Mouse (Mus musculus) inflammation-experienced regulatory T-cells, adult 16 weeks (primary cell): ENCODE data around the gene Nphp3. TPM values are rescaled to one million over a fixed set of nuclear protein-coding genes. Genes with fewer than 3 reads are reported as not detected.

Experiments used
- polyA plus RNA-seq: library from polyadenylated mRNA; unstranded; fragments of 100-300 nt; shearing (Covaris generic); gene quantifications from one replicate; pipeline ENCODE4 v1.2.1, GENCODE M21; 2017

Gene Nphp3
- 0.95 TPM for polyA plus RNA-seq

DNA sequence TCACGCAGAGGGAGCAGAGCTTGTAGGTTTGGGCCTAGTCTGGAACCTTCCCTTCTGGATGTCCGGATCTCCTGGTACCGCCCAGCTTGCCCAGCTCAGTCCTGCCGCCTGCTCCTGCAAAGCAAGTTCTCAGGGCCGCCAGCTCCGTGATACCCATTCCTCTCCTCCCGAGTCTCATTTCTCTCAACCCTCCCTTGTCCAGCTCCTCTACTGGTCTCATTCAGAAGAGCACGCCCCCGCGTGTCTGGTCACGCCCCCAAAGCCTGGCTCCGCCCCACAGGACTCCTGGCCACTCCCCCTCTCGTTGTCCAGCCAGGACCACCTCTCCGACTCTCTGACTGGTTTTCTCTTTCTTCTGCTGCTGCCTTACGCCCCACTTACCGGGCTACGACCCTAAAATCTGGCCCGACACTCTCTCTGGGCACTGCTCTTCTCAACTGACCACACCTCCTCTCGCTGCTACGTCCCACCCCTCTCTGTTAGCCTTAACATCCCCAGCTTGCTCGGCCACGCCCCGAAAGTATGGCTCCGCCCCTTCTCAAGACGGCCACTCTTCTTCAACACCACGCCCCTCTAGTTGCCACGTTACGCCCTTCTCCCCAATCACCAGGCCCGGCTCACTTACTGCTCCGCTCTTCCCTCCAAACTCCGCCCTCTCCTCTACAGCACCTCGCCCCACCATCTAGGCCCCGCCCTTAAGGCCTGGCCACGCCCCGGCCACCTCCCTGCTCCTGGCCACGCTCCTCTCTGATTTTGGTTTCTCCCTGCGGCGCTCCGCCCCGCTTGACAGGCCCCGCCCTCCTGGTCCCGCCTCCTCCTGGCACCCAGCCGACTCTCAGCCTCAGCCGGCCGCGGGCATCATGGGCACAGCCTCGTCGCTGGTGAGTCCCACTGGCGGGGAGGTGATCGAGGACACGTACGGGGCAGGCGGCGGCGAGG lies at the start of gene Nphp3:
Gene Nphp3, plus strand, starts transcription at position 624 of the 939 bp plus-strand sequence.

DNA sequence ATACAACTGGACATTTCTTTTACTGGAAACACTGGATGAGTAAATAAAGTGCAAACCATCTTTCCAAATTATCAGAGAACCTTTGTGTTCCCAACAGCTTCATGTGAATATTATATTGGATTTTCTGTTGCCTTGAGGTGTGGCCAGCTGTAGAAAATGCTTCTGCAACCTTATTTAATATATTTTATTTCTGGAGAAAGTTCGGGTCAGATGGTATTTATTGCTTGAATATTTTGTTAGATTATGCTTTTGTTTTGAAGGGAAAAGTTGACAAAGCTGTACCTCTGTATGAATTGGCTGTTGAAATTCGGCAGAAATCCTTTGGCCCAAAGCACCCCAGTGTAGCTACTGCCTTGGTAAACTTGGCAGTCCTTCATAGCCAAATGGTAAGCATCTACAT lies 38.0 kb downstream of the Nphp3 start, which contains the start of gene Gm28305:
Gene Gm28305, plus strand, starts transcription at position 301 of the 400 bp plus-strand sequence.

DNA sequence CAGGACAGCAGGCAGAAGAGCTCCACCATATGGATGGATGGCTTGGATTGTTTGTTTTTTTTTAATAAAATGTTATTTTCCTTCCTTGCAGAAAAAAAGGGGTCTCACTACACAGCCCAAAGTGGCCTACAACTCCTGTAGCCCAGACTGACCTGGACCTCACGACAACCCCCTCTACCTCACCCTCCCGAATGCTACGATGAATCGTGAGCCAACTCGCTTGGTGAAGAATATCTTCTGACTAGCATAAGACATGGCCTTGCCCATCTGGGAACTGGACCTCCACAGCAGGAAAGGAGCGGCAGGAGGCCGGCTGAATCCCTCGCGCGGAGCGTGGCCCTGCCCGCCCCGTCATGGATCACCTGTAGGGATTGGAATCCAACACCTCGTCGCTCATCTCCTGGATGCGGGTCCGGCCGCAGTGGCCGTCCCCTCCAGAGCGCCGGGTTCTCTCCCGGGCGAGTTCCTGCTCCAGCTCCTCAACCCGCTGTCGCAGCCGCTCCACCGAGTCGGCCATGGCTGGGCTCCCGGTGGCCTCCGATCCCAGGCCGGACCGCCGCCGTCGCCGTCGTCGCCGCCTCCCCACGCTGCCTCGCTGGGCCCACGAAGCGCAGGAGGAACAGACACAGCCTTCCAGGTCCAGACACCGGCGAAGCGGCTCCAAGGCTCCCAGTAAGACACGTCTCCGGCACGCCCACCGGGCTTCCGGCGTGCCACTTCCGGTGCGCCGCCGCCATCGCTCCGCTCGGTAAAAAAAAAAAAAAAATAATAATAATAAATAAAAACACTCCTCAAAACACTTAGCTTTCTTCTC lies 60.3 kb downstream of the Nphp3 start, which contains the start of gene Uba5:
Gene Uba5, minus strand, starts transcription at position 705 of the 814 bp plus-strand sequence.

DNA sequence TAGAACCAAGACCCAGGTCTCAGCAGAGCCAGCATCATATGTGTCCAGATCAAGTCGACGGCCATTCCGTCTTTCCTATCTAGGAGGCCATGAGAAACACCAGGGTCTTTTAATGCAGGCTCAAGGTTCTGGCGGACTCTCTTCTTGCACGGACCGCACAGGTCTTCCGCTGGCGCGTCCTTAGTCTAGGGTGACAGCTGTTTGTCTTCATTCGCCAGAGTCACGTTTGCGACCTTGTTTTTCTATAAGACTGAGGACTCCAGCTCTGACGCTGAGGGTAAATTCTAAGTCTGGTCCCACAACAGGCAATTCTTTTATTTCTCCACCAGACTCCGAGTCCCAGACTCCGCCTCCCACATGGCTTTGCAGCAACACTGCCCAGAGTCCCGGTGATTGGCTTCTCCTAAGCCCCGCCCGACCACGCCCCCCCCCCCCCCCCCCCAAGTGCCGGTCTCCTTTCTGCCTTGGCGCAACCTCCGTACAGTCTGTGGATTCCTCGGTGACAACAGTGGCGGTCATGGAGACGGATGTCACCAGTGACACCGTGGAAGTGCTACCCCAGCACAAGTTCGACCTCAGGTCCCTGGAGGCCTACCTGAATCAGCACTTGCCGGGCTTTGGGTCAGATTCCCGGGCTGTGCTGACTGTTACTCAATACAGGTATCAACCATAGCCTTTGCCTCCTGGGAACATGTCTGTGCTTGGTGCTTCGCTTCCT lies 61.1 kb downstream of the Nphp3 start, which contains the start of gene Acad11:
Gene Acad11, plus strand, starts transcription at position 134 of the 718 bp plus-strand sequence.

Other genes starting within 250 kb of the Nphp3 start
- 1.1 TPM for gene Tmem108, start 240.7 kb upstream of the Nphp3 start, polyA plus RNA-seq
- gene Gm28305, start 38.1 kb downstream of the Nphp3 start, polyA plus RNA-seq: not detected
- gene Uba5, start 60.6 kb downstream of the Nphp3 start, polyA plus RNA-seq: 37.4 TPM
- gene Acad11, start 60.8 kb downstream of the Nphp3 start, polyA plus RNA-seq: 14.8 TPM
- gene Ackr4, start 124.4 kb downstream of the Nphp3 start, polyA plus RNA-seq: 0.89 TPM